Mouse (Mus musculus) embryo, embryonic 11 days (tissue): ENCODE measurements at regions not wholly inside any gene's neighbourhood (a gene's known extent, or its start where the extent isn't known, plus 50 kb on each side); places are given as distances from the start of the nearest gene placed in this dataset.
A peak's percentile ranks its signal among the peaks of the same experiment; 100 is the strongest.

Experiments
- DNase-seq: peaks from one replicate; pipeline ENCODE4 v3.0.0-alpha.2; 2015

- peak; percentile 29 for DNase-seq
Measured at GRCm38 (mm10) chr11:112839721-112840494, 57.9 kb downstream of the Sox9 start.

- DNase-seq: peak; percentile 33
Measured at GRCm38 (mm10) chr11:112840495-112840828, 58.4 kb downstream of the Sox9 start.

GRCm38 (mm10) chr11:112844258-112844901, 62.4 kb downstream of the Sox9 start:
- no peak for DNase-seq

- no peak for DNase-seq
Measured at GRCm38 (mm10) chr11:112847146-112847545, 65.1 kb downstream of the Sox9 start.

GRCm38 (mm10) chr11:112847851-112848250, 65.8 kb downstream of the Sox9 start:
- no peak for DNase-seq

GRCm38 (mm10) chr11:112849974-112850373, 68.0 kb downstream of the Sox9 start:
- no peak for DNase-seq

- no peak for DNase-seq
Measured at GRCm38 (mm10) chr11:112850532-112851272, 68.7 kb downstream of the Sox9 start.

- DNase-seq: no peak
Measured at GRCm38 (mm10) chr11:112851321-112851720, 69.3 kb downstream of the Sox9 start.

GRCm38 (mm10) chr11:112855975-112856374, 74.0 kb downstream of the Sox9 start:
- no peak for DNase-seq

- no peak for DNase-seq
Measured at GRCm38 (mm10) chr11:112859309-112859708, 77.3 kb downstream of the Sox9 start.

- peak; percentile 58 for DNase-seq
Measured at GRCm38 (mm10) chr11:112860797-112861196, 78.8 kb downstream of the Sox9 start.

GRCm38 (mm10) chr11:112861233-112861632, 79.2 kb downstream of the Sox9 start:
- DNase-seq: no peak

GRCm38 (mm10) chr11:112865836-112866235, 83.8 kb downstream of the Sox9 start:
- no peak for DNase-seq

- no peak for DNase-seq
Measured at GRCm38 (mm10) chr11:112869571-112869970, 87.5 kb downstream of the Sox9 start.

GRCm38 (mm10) chr11:112870201-112871035, 88.4 kb downstream of the Sox9 start:
- peak; percentile 88 for DNase-seq

- no peak for DNase-seq
Measured at GRCm38 (mm10) chr11:112872677-112873367, 90.8 kb downstream of the Sox9 start.

GRCm38 (mm10) chr11:112874239-112874638, 92.2 kb downstream of the Sox9 start:
- no peak for DNase-seq

- DNase-seq: peak; percentile 51
Measured at GRCm38 (mm10) chr11:112876226-112876625, 94.2 kb downstream of the Sox9 start.

- no peak for DNase-seq
Measured at GRCm38 (mm10) chr11:112878436-112878835, 96.4 kb downstream of the Sox9 start.

GRCm38 (mm10) chr11:112880736-112881135, 98.7 kb downstream of the Sox9 start:
- DNase-seq: no peak

- DNase-seq: peak; percentile 70
Measured at GRCm38 (mm10) chr11:112885336-112885940, 103.4 kb downstream of the Sox9 start.

GRCm38 (mm10) chr11:112886139-112886538, 104.1 kb downstream of the Sox9 start:
- no peak for DNase-seq
